Mouse (Mus musculus) layer of hippocampus, adult 8-10 months (tissue): ENCODE measurements around the gene Dzip1. TPM values are rescaled to one million over a fixed set of nuclear protein-coding genes. Genes with fewer than 3 reads are reported as not detected.
A peak's percentile ranks its signal among the peaks of the same experiment; 100 is the strongest.

ENCODE experiments used
- DNase-seq, 2 experiments: peaks; one replicate each; pipeline ENCODE4 v3.0.0; 2022; ENCODE audit warnings: low spot score in 2 of 2
- total RNA-seq, 4 experiments: library from RNA; stranded (reverse); gene quantifications; 2 replicates each; pipeline ENCODE4 v1.2.4; 2022

Dzip1 gene
- total RNA-seq, result 100 to 1,000 TPM; 103 to 148 (median 130) TPM

GRCm38 (mm10) chr14:118924673-118925615 lies at the start of gene Dzip1:
Dzip1 (minus strand) TSS chr14:118925460.
- DNase-seq, result peak; percentile 76 to 78

- peak in 1 of 2 experiments; percentile 35 for DNase-seq
Observed at GRCm38 (mm10) chr14:118972268-118972667, 47.0 kb upstream of the Dzip1 start.

- DNase-seq, result no peak
Observed at GRCm38 (mm10) chr14:118967646-118968045, 42.4 kb upstream of the Dzip1 start.

- DNase-seq, result no peak
Observed at GRCm38 (mm10) chr14:118965356-118966000, 40.2 kb upstream of the Dzip1 start.

GRCm38 (mm10) chr14:118958010-118958409 lies 32.8 kb upstream of the Dzip1 start:
- no peak for DNase-seq

GRCm38 (mm10) chr14:118951912-118952583 lies 26.8 kb upstream of the Dzip1 start:
- DNase-seq, result peak; percentile 30 to 52

- DNase-seq, result no peak
Observed at GRCm38 (mm10) chr14:118948841-118949240, 23.6 kb upstream of the Dzip1 start.

GRCm38 (mm10) chr14:118944702-118945101 lies 19.4 kb upstream of the Dzip1 start:
- DNase-seq, result no peak

GRCm38 (mm10) chr14:118942076-118942475 lies 16.8 kb upstream of the Dzip1 start:
- no peak for DNase-seq

GRCm38 (mm10) chr14:118940796-118941495 lies 15.7 kb upstream of the Dzip1 start:
- DNase-seq, result no peak

- no peak for DNase-seq
Observed at GRCm38 (mm10) chr14:118938551-118938950, 13.3 kb upstream of the Dzip1 start.

- peak; percentile 99 to 100 for DNase-seq
Observed at GRCm38 (mm10) chr14:118937533-118938492, 12.6 kb upstream of the Dzip1 start, which contains the start of gene Dnajc3. Dnajc3 (plus strand) TSS chr14:118937976.

- DNase-seq, result no peak
Observed at GRCm38 (mm10) chr14:118936952-118937351, 11.7 kb upstream of the Dzip1 start.

- DNase-seq, result no peak
Observed at GRCm38 (mm10) chr14:118936236-118936635, 11.0 kb upstream of the Dzip1 start.

- DNase-seq, result no peak
Observed at GRCm38 (mm10) chr14:118934686-118935085, 9.4 kb upstream of the Dzip1 start.

GRCm38 (mm10) chr14:118932956-118933355 lies 7.7 kb upstream of the Dzip1 start:
- DNase-seq, result no peak

- no peak for DNase-seq
Observed at GRCm38 (mm10) chr14:118931181-118931580, 5.9 kb upstream of the Dzip1 start.

GRCm38 (mm10) chr14:118930777-118931176 lies 5.5 kb upstream of the Dzip1 start:
- no peak for DNase-seq

- DNase-seq, result no peak
Observed at GRCm38 (mm10) chr14:118929779-118930178, 4.5 kb upstream of the Dzip1 start.

- no peak for DNase-seq
Observed at GRCm38 (mm10) chr14:118928565-118928964, 3.3 kb upstream of the Dzip1 start.
